Mouse (Mus musculus) c-Kit-negative CD71-positive TER-119-positive erythroid progenitor cells, embryonic 14.5 days (primary cell): ENCODE measurements around the gene Tmem121b.
A peak's percentile ranks its signal among the peaks of the same experiment; 100 is the strongest.

ENCODE experiments used
- DNase-seq: peaks from one replicate; pipeline ENCODE4 v3.0.0-alpha.2; 2013; ENCODE audit warnings: low read depth, low spot score

Gene Tmem121b

GRCm38 (mm10) chr6:120493374-120494181 is at the start of gene Tmem121b:
Tmem121b (minus strand) TSS chr6:120493807.
- no peak for DNase-seq

DNA sequence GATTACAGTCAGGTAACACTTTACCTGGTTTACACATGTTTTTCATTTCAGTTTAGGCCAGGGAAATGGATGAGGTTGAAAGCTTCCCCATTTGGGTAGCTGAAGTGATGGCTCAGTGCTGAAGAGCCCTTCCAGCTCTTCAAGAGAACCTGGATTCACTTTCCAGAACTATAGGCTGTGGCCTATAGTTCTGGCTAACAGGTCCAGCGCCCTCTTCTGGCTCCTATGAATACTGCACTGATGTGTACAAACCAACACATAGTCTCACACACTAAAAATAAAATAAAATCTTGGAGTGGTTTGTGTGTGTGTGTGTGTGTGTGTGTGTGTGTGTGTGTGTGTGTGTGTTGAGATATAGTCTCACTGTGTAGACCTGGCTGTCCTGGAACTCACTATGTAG is 48.5 kb upstream of the Tmem121b start:
- DNase-seq = no peak

GRCm38 (mm10) chr6:120541386-120541785 is 47.8 kb upstream of the Tmem121b start:
- DNase-seq = no peak

DNA sequence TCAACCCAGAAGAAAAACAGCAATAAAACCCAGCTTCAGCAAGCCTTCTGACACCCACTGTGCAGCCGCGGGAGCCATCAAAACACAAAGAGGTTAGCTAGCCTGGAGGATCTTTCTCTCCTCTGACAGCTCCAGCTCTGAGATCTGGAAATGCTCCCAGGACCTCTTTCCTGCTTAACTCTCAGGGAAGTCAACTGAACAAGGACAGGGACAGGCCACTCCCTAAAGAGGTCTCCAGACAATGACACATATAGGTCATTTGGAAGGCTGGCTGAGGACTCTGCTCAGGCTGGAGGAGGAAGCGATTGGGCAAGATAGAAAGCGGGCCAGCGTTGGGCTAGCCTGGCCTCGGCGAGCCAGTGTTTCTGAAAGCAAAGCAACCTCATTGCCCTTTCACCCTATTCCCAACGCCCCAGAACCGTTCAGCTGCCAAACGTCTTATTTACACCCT is 46.2 kb upstream of the Tmem121b start:
- no peak for DNase-seq

- peak; percentile 60 for DNase-seq
These were observed 45.6 kb upstream of the Tmem121b start for GRCm38 (mm10) chr6:120539132-120539759.

DNA sequence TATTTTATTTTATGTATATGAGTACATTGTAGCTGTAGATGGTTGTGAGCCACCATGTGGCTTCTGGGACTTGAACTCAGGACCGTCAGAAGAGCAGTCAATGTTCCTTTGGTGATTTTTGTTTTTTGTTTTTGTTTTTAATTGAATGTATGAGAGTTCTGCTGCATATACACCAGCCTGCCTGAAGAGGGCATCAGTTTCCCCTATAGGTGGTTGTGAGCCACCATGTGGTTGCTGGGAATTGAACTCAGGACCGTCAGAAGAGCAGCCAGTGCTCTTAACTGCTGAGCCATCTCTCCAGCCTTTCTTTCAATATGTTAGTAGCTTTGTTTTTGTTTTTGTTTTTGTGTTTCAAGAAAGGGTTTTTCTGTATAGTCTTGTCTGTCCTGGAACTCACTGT is 42.7 kb upstream of the Tmem121b start:
- DNase-seq = no peak

DNA sequence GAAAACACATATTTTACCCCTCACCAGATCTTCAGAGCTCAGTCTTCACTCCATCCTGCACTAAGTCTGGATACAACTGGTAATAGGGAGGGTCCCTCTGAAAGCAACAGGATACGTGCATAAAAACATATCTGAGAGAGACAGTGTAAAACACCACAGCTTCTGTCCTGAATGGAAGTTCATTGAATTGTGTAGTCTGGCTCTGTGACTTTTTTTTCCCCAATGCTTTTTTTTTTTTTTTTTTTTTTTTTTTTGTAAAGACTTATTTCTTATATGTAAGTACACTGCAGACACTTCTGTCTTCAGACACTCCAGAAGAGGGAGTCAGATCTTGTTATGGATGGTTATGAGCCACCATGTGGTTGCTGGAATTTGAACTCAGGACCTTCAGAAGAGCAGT is 39.0 kb upstream of the Tmem121b start:
- DNase-seq = no peak

- peak; percentile 55 for DNase-seq
These were observed 37.7 kb upstream of the Tmem121b start, which contains the start of gene Hdhd5 for GRCm38 (mm10) chr6:120531020-120531965. Hdhd5 (minus strand) TSS chr6:120531319.

DNA sequence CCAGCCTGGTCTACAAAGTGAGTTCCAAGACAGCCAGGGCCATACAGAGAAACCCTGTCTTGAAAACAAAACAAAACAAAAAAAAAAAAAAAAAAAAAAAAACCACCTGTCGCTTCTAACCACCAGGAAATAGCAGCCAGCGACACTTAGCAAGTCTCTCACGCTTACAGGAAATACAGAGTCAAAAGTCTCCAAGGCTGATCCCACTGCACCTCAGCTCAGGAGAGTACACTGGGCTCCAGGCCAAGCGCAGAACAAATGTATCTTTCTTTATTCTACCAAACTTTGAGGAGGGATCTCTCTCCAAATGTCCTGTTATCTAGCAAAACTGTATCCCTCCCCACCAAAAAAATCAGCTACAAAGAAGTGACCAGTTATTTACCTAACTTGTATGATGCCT is 35.5 kb upstream of the Tmem121b start:
- no peak for DNase-seq

DNA sequence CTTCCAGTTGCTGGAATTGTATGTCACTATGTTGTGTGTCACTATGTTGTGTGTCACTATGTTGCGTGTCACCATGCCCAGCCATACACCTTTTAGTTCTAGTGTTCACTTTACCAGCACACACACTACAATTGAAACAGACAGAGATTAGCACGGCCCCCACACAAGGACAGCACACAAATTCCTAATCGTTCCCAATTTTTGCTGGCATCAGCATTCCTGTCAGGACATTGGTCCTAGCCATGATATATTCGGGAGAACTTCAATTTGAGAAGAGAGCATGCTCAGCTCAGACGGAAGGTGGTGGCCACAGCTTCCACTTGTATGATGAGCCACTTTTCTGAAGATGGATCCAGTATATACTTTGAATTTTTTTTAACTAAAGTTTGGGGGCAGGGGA is 31.2 kb upstream of the Tmem121b start:
- DNase-seq = no peak

DNA sequence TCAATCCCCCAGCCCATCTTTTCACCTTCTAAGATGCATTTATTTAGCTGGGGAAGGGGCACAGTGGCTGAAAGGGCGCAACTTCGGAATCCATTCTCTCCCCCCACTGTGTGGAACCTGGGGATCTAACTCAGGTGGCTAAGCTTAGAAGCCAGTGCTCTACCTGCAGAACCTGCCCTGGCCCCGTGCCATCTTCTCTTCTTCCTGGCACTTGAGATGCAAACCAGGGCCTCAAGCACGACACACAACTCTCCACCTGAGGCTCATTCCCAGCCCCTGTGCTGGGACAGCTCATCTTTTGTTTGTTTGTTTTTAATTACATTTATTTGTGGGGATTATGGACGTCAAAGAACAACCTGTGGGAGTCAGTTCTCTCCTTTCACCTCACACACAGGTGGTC is 26.0 kb upstream of the Tmem121b start:
- no peak for DNase-seq

DNA sequence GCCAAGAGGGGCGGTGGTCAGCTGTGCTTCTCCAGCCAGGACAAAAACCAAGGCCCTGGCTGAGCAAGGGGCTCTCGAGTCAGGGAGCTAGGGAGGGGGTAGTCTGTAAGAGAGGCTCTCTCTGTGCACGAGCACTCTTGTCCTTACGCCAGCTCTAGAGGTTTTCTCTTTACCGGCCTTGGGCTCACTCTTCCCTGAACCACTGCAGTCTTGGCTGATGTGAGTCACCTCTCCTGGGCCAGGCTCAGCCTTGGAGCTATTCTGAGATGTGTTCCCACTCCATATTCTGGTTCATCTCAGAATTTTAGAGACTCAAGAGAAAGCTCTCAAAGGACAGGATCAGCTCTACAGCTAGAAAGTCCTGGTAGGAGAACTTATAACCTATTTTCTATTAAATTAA is 23.7 kb upstream of the Tmem121b start:
- DNase-seq = no peak

- no peak for DNase-seq
These were observed 23.3 kb upstream of the Tmem121b start for GRCm38 (mm10) chr6:120516879-120517278.

GRCm38 (mm10) chr6:120516422-120516821 is 22.8 kb upstream of the Tmem121b start:
- peak; percentile 50 for DNase-seq

DNA sequence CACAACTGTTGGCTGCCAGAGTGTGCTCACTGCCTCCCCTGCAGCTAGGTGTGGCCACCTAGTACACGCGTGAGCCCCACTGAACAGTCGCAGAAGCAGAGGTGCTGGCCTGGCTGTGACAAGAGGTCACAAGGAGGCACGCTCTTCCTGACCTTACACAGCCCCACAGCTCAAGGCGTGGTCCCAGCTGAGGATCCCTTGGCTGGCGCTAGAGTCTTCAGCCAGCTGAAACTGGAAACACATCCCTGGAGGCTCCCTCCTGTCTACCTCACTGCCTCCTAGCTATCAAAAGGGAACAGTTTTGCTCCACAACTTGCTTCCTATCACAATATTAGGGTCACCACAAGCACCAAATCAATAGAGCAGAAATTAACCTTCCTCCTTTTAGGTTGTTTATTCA is 17.6 kb upstream of the Tmem121b start:
- DNase-seq = no peak

- no peak for DNase-seq
These were observed 16.8 kb upstream of the Tmem121b start for GRCm38 (mm10) chr6:120510425-120510824.

DNA sequence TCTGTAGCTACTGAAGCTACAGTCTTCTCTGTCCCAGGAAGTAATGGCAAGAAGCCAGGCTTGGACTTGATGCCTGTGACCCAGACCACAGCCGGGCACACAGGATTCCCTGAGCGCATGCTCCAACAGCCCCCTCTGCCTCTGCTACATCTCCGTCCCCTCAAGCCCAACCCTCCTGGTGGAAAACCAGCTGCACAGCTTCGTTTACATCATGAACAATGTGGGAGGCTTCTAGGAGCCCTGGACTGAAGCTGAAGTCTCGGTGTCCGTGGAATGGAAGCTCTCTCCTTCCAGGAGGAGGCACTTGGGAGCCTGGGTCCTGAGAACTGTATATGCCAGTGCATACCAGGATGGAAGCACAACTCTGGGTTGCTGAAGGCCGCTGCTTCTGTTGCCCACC is 16.4 kb upstream of the Tmem121b start:
- no peak for DNase-seq

GRCm38 (mm10) chr6:120508645-120509044 is 15.0 kb upstream of the Tmem121b start:
- DNase-seq = no peak

DNA sequence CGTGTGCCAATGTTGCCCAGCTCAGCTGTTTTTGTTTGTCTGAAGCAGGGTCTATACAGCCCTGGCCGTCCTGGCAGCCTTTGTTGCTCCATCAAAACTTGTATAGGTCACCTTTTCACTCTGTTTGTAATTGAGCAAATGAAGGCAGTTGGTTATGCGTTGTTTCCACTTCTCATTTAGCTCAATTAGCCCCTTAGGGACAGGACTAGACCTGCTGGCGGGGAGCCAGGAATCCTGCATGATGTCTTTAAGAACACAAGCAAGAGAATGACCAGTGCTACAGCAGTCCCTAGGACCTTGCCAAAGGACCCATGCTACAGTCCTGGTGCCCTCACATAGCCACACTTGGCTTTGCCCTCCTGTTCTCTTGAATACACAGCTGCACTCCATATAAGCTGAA is 11.9 kb upstream of the Tmem121b start:
- no peak for DNase-seq

DNA sequence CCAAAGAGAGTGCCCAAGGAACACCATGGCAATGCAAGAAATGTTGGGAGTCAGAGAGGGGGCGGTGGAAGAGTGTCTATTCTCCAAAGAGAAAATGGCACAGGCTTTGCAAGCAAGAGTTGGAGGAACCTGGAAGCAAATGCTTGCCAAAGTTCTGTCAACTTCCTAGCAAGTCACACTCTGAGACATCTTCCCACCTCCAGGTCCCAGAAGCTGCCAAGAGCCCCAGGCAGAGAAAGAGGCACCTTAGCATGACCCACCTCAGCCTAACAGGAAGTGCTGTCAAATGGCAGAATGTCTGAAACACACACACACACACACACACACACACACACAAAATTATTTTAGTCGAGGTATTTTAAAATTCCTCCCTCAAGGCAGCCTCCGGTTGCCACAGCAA is 10.4 kb upstream of the Tmem121b start:
- no peak for DNase-seq

- no peak for DNase-seq
These were observed 2.9 kb upstream of the Tmem121b start for GRCm38 (mm10) chr6:120496544-120496943.
